Mouse (Mus musculus): ENCODE measurements around the gene Camkmt. TPM values are rescaled to one million over a fixed set of nuclear protein-coding genes. Genes with fewer than 3 reads are reported as not detected.

Camkmt gene
- polyA plus RNA-seq, 1 experiment from 2014 or later = 8.2 TPM

DNA sequence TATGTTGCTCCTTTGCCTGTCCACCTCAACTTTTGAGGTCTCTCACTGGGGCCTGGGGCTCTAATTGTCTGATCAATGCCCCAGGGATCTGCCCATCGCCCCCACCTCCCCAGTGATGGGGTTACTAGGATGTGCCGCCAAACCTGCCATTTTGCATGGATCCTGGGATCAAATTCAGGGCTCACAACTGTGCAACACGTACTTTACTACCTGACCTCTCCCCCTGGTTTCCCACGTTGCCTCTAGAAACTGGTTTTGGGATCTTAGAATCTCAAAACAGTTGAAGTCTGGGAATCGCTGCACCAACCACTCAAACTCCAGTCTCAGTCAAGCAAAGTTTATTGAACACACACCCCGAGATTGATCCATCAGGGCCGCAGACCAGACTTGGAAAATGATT is 32.1 kb upstream of the Camkmt start:
- no peak overlapping the region for H3K27ac ChIP-seq (replicated peaks in 1 of 2; ENCODE audit: control insufficient read depth in 1 of 2, insufficient read depth in 1 of 2, low read depth in 2 of 2, low read length in 2 of 2)

DNA sequence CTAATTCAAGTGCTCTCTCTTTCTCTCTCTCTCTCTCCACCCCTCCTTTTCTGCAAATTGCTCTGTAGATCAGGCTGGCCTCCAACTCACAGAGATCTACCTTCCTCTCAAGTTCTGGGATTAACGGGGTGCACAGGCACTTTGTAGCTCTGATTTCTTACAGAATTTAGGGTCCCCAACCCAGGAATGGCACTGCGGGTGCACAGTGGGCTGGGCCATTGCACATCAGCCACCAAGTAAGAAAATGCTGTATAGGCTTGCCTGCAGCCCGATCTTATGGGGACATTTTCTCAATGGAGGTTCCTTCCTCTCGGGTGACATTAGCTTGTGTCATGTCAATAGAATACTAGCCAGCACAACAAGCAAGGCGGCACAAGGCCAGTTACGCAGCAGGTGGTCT is 31.2 kb upstream of the Camkmt start:
- Histone ChIP-seq H3K27me3 (ENCODE audit: control insufficient read depth, insufficient read depth, low read length) (no peaks in the 10 kb centered on the region), H3K4me1 (ENCODE audit: control insufficient read depth in 2 of 2, insufficient read depth in 2 of 2, low read length in 2 of 2) (no peaks in the 10 kb centered on the region), H3K36me3 (ENCODE audit: control insufficient read depth, insufficient read depth, low read length) (peaks cover 16% of the 10 kb centered on the region), H3K4me3 (ENCODE audit: control insufficient read depth in 1 of 2, insufficient read depth in 1 of 2, low read depth in 1 of 2, low read length in 2 of 2) (no peak overlapping the region), H3K4me2 (ENCODE audit: low read length) (no peak overlapping the region), H3K9me3 (ENCODE audit: control insufficient read depth, low read length) (no peaks in the 10 kb centered on the region), H3K9ac (ENCODE audit: low read length) (no peak overlapping the region), H3K27ac (replicated peaks in 1 of 2; ENCODE audit: control insufficient read depth in 1 of 2, insufficient read depth in 1 of 2, low read depth in 2 of 2, low read length in 2 of 2) (no peak overlapping the region)
- WGBS = 85% methylated on average over 6 of the region's 6 CpGs
- no peak for ATAC-seq (ENCODE audit: insufficient number of reproducible peaks, insufficient read depth, low FRiP score, low read depth)

More for the DNA sequence above, 32.1 kb upstream of the Camkmt start:
- no peak for ATAC-seq (ENCODE audit: insufficient number of reproducible peaks, insufficient read depth, low FRiP score, low read depth)
- H3K4me2 ChIP-seq (ENCODE audit: low read length) = no peak overlapping the region
- no peak overlapping the region for H3K9ac ChIP-seq (ENCODE audit: low read length)
- no peaks in the 10 kb centered on the region for H3K4me1 ChIP-seq (ENCODE audit: control insufficient read depth in 2 of 2, insufficient read depth in 2 of 2, low read length in 2 of 2)
- WGBS = 91% methylated on average over 7 of the region's 7 CpGs
- no peak overlapping the region for H3K4me3 ChIP-seq (ENCODE audit: control insufficient read depth in 1 of 2, insufficient read depth in 1 of 2, low read depth in 1 of 2, low read length in 2 of 2)
- no peaks in the 10 kb centered on the region for H3K9me3 ChIP-seq (ENCODE audit: control insufficient read depth, low read length)
- H3K27me3 ChIP-seq (ENCODE audit: control insufficient read depth, insufficient read depth, low read length) = no peaks in the 10 kb centered on the region
- H3K36me3 ChIP-seq (ENCODE audit: control insufficient read depth, insufficient read depth, low read length) = peaks cover 8% of the 10 kb centered on the region

DNA sequence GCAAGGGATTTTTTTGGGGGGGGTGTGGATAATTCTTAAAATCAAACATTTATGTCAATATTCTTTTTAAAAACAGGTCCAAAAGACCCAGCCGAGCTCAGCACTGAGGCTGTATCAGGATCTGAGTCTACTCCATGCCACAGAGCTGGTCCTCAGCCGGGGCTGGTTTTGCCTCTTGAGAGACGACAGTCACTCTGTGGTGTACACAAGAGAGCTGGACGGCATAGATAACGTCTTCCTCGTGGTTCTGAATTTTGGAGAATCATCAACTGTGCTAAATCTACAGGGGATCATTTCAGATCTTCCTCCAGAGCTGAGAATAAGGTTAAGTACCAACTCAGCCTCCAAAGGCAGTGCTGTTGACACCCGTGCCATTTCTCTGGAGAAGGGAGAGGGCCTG is 26.8 kb upstream of the Camkmt start:
- peaks cover 57% of the 10 kb centered on the region for H3K36me3 ChIP-seq (ENCODE audit: control insufficient read depth, insufficient read depth, low read length)
- no peak for ATAC-seq (ENCODE audit: insufficient number of reproducible peaks, insufficient read depth, low FRiP score, low read depth)
- no peak overlapping the region for H3K9ac ChIP-seq (ENCODE audit: low read length)
- H3K27me3 ChIP-seq (ENCODE audit: control insufficient read depth, insufficient read depth, low read length) = no peaks in the 10 kb centered on the region
- H3K9me3 ChIP-seq (ENCODE audit: control insufficient read depth, low read length) = no peaks in the 10 kb centered on the region
- no peak overlapping the region for H3K4me2 ChIP-seq (ENCODE audit: low read length)
- no peaks in the 10 kb centered on the region for H3K4me1 ChIP-seq (ENCODE audit: control insufficient read depth in 2 of 2, insufficient read depth in 2 of 2, low read length in 2 of 2)
- no peak overlapping the region for H3K27ac ChIP-seq (replicated peaks in 1 of 2; ENCODE audit: control insufficient read depth in 1 of 2, insufficient read depth in 1 of 2, low read depth in 2 of 2, low read length in 2 of 2)
- no peak overlapping the region for H3K4me3 ChIP-seq (ENCODE audit: control insufficient read depth in 1 of 2, insufficient read depth in 1 of 2, low read depth in 1 of 2, low read length in 2 of 2)
- WGBS = 83% methylated on average over 7 of the region's 7 CpGs

DNA sequence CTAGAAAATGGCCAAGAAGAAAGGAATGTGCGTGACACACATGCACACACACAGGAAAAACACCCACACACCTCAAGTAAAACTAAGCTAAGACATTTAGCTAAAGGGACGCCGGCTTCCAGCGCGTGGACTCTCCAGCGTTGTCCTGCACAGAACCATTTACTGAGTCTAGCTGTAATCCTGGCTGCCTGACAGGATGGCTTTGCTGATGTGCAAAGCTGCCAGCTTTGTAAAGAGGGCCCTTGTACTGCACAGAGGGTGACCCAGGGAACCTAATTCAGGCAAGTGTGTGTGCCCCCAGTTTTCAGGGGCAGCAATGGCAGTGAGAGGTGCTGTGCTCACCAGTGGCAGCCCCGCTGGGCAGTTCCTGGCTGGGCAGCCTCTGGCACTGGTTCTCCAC is 23.0 kb upstream of the Camkmt start:
- Histone ChIP-seq H3K27ac (replicated peaks in 1 of 2; ENCODE audit: control insufficient read depth in 1 of 2, insufficient read depth in 1 of 2, low read depth in 2 of 2, low read length in 2 of 2) (no peak overlapping the region), H3K9me3 (ENCODE audit: control insufficient read depth, low read length) (no peaks in the 10 kb centered on the region), H3K9ac (ENCODE audit: low read length) (no peak overlapping the region), H3K4me2 (ENCODE audit: low read length) (no peak overlapping the region), H3K36me3 (ENCODE audit: control insufficient read depth, insufficient read depth, low read length) (peaks cover 89% of the 10 kb centered on the region), H3K4me3 (ENCODE audit: control insufficient read depth in 1 of 2, insufficient read depth in 1 of 2, low read depth in 1 of 2, low read length in 2 of 2) (no peak overlapping the region), H3K27me3 (ENCODE audit: control insufficient read depth, insufficient read depth, low read length) (no peaks in the 10 kb centered on the region), H3K4me1 (ENCODE audit: control insufficient read depth in 2 of 2, insufficient read depth in 2 of 2, low read length in 2 of 2) (peaks cover 2 to 10% of the 10 kb centered on the region in 2 experiments; a peak in 3 of 4 replicates)
- no peak for ATAC-seq (ENCODE audit: insufficient number of reproducible peaks, insufficient read depth, low FRiP score, low read depth)
- WGBS = 94% methylated on average over 7 of the region's 7 CpGs

DNA sequence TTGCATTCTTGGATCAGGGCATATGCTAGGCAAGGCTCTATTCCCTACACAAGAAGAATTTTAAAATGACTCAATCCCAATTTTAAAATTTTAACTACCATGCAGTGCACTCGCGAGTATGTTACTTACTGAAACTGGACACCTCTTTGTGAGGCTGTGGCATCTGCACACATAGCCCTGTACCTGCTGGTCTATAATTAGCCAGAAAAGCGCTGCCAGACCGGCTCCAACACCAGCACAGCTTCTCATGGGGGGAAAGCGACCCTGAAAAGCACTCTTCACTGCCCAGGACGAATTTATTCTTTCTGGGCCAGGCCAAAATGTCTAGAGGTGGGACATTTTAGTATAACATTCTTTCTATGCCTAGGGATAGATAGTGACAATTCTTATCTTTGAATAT is 19.7 kb upstream of the Camkmt start:
- H3K4me1 ChIP-seq (ENCODE audit: control insufficient read depth in 2 of 2, insufficient read depth in 2 of 2, low read length in 2 of 2) = peaks cover 2 to 16% of the 10 kb centered on the region in 2 experiments; a peak in 3 of 4 replicates
- H3K4me2 ChIP-seq (ENCODE audit: low read length) = no peak overlapping the region
- WGBS = 40% methylated on average over 6 of the region's 6 CpGs
- no peak overlapping the region for H3K4me3 ChIP-seq (ENCODE audit: control insufficient read depth in 1 of 2, insufficient read depth in 1 of 2, low read depth in 1 of 2, low read length in 2 of 2)
- no peaks in the 10 kb centered on the region for H3K27me3 ChIP-seq (ENCODE audit: control insufficient read depth, insufficient read depth, low read length)
- H3K9me3 ChIP-seq (ENCODE audit: control insufficient read depth, low read length) = no peaks in the 10 kb centered on the region
- H3K9ac ChIP-seq (ENCODE audit: low read length) = no peak overlapping the region
- no peak for ATAC-seq (ENCODE audit: insufficient number of reproducible peaks, insufficient read depth, low FRiP score, low read depth)
- H3K27ac ChIP-seq (replicated peaks in 1 of 2; ENCODE audit: control insufficient read depth in 1 of 2, insufficient read depth in 1 of 2, low read depth in 2 of 2, low read length in 2 of 2) = no peak overlapping the region
- H3K36me3 ChIP-seq (ENCODE audit: control insufficient read depth, insufficient read depth, low read length) = peaks cover 78% of the 10 kb centered on the region

DNA sequence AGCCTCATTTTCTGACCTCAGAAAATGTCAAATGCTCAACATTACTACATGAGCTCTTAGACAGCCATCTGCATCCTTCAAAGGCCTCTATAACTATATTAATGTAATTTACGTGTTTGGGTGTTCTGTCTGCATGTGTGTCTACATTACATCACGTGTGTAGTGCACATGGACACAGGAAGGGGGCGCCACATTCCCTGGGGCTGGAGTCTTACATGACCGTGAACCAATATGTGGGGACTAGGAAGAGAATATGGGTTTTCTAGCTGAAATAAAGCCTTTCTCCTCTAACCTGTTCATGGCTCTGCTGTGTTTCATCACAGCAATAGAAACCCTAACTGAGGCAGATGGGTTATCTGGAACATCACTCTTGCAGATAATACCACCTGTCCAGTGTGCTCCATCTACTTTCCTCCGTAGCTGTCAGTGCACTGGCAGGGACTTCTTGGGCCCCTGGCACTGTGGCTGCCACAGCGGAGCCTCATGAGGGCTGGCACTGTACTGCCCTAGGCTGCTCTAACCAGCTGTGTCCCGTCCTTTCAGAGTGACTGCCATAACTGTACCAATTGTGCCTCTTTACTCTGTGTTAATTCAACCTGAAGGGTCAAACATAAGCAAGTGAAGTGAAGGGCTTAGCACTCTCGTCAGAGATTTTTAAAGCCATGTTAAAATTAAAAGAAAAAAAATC is 19.1 kb upstream of the Camkmt start:
- 94% methylated on average over 8 of the region's 8 CpGs for WGBS
- H3K27ac ChIP-seq (replicated peaks in 1 of 2; ENCODE audit: control insufficient read depth in 1 of 2, insufficient read depth in 1 of 2, low read depth in 2 of 2, low read length in 2 of 2) = no peak overlapping the region
- H3K27me3 ChIP-seq (ENCODE audit: control insufficient read depth, insufficient read depth, low read length) = no peaks in the 10 kb centered on the region
- no peaks in the 10 kb centered on the region for H3K9me3 ChIP-seq (ENCODE audit: control insufficient read depth, low read length)
- H3K4me3 ChIP-seq (ENCODE audit: control insufficient read depth in 1 of 2, insufficient read depth in 1 of 2, low read depth in 1 of 2, low read length in 2 of 2) = no peak overlapping the region
- no peak for ATAC-seq (ENCODE audit: insufficient number of reproducible peaks, insufficient read depth, low FRiP score, low read depth)
- peaks cover 2 to 16% of the 10 kb centered on the region in 2 experiments; a peak in 3 of 4 replicates for H3K4me1 ChIP-seq (ENCODE audit: control insufficient read depth in 2 of 2, insufficient read depth in 2 of 2, low read length in 2 of 2)
- peaks cover 78% of the 10 kb centered on the region for H3K36me3 ChIP-seq (ENCODE audit: control insufficient read depth, insufficient read depth, low read length)
- no peak overlapping the region for H3K9ac ChIP-seq (ENCODE audit: low read length)
- H3K4me2 ChIP-seq (ENCODE audit: low read length) = no peak overlapping the region

DNA sequence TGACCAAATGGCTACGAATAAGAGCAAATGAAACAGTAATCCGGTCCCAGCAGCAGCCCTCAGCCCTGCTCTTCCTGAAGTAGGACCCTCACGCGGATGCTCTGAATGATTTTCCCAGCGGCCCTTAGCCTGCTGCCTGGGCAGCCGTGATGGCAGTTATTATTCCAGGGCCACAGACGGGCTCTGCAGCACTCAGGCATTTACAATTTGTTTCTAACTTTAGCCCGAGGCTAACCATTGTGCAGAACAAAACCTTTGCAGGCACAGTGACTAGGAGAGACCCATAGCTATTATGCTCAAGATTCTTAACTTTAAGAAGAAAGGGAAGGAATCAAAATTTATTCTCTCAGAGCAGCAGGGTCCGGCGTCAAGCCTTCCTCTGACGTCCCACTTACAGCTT is 18.0 kb upstream of the Camkmt start:
- Histone ChIP-seq H3K4me1 (ENCODE audit: control insufficient read depth in 2 of 2, insufficient read depth in 2 of 2, low read length in 2 of 2) (peaks cover 2 to 16% of the 10 kb centered on the region in 2 experiments; a peak in 3 of 4 replicates), H3K4me2 (ENCODE audit: low read length) (no peak overlapping the region), H3K27me3 (ENCODE audit: control insufficient read depth, insufficient read depth, low read length) (no peaks in the 10 kb centered on the region), H3K36me3 (ENCODE audit: control insufficient read depth, insufficient read depth, low read length) (peaks cover 78% of the 10 kb centered on the region), H3K9ac (ENCODE audit: low read length) (no peak overlapping the region), H3K27ac (replicated peaks in 1 of 2; ENCODE audit: control insufficient read depth in 1 of 2, insufficient read depth in 1 of 2, low read depth in 2 of 2, low read length in 2 of 2) (no peak overlapping the region), H3K9me3 (ENCODE audit: control insufficient read depth, low read length) (no peaks in the 10 kb centered on the region), H3K4me3 (ENCODE audit: control insufficient read depth in 1 of 2, insufficient read depth in 1 of 2, low read depth in 1 of 2, low read length in 2 of 2) (no peak overlapping the region)
- no peak for ATAC-seq (ENCODE audit: insufficient number of reproducible peaks, insufficient read depth, low FRiP score, low read depth)
- 50% methylated on average over 11 of the region's 11 CpGs for WGBS

DNA sequence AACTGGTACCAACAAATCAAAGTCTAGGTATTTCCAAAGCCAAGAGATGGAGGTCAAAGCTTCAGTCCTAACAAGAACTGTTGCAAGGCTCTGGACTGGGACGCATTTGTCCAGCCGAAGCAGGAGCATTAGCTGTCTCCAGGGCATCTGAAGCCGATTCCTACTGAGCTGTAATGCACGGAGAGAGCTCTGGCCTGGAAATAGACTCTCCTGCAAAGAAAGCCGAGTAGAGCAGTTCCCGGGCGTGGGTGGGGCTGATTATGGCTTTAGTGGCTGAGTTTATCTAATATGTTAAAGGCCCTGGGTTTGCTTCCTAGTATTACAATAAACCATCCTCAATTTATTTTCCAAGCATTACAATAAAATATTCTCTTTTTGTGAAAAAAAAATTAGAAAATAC is 17.1 kb upstream of the Camkmt start:
- Histone ChIP-seq H3K4me3 (ENCODE audit: control insufficient read depth in 1 of 2, insufficient read depth in 1 of 2, low read depth in 1 of 2, low read length in 2 of 2) (no peak overlapping the region), H3K4me1 (ENCODE audit: control insufficient read depth in 2 of 2, insufficient read depth in 2 of 2, low read length in 2 of 2) (peaks cover 2 to 16% of the 10 kb centered on the region in 2 experiments; a peak in 3 of 4 replicates), H3K27ac (replicated peaks in 1 of 2; ENCODE audit: control insufficient read depth in 1 of 2, insufficient read depth in 1 of 2, low read depth in 2 of 2, low read length in 2 of 2) (no peak overlapping the region), H3K9ac (ENCODE audit: low read length) (no peak overlapping the region), H3K9me3 (ENCODE audit: control insufficient read depth, low read length) (no peaks in the 10 kb centered on the region), H3K36me3 (ENCODE audit: control insufficient read depth, insufficient read depth, low read length) (peaks cover 80% of the 10 kb centered on the region), H3K27me3 (ENCODE audit: control insufficient read depth, insufficient read depth, low read length) (no peaks in the 10 kb centered on the region), H3K4me2 (ENCODE audit: low read length) (no peak overlapping the region)
- ATAC-seq (ENCODE audit: insufficient number of reproducible peaks, insufficient read depth, low FRiP score, low read depth) = no peak
- WGBS = 38% methylated on average over 7 of the region's 7 CpGs

Data from heart, embryonic 14.5 days (tissue).